Mouse (Mus musculus) forebrain, embryonic 10.5 days (tissue): ENCODE results near the gene Klhl22. TPM values are rescaled to one million over a fixed set of nuclear protein-coding genes. Genes with fewer than 3 reads are reported as not detected.

ENCODE experiments used
- DNase-seq: peaks from one replicate; pipeline ENCODE4 v3.0.0-alpha.2; 2017; ENCODE audit warnings: low spot score; ENCODE audit errors: extremely low spot score
- H3K27ac ChIP-seq: fragments of 300-500 bp; sonication (generic); 2 replicates; pipeline ENCODE4 v1.5.1; 2016; ENCODE audit warnings: mild to moderate bottlenecking
- H3K27me3 ChIP-seq: fragments of 300-500 bp; sonication (generic); 2 replicates; pipeline ENCODE4 v1.6.1; 2016; ENCODE audit warnings: mild to moderate bottlenecking; ENCODE audit not compliant: poor library complexity, severe bottlenecking
- H3K36me3 ChIP-seq: fragments of 300-500 bp; sonication (generic); replicated peaks from 2 replicates; pipeline ENCODE4 v1.6.1; 2016; ENCODE audit warnings: mild to moderate bottlenecking, moderate library complexity
- H3K4me1 ChIP-seq: fragments of 300-500 bp; sonication (generic); 2 replicates; pipeline ENCODE4 v1.6.1; 2016
- H3K4me3 ChIP-seq: fragments of 300-500 bp; sonication (generic); 2 replicates; pipeline ENCODE4 v1.5.1; 2016; ENCODE audit warnings: mild to moderate bottlenecking, moderate library complexity
- H3K9me3 ChIP-seq: fragments of 300-500 bp; sonication (generic); 2 replicates; pipeline ENCODE4 v1.6.1; 2016; ENCODE audit warnings: mild to moderate bottlenecking, moderate library complexity
- WGBS: fragments of 180-500 bp; shearing (Covaris S2); methylation state at CpG from one replicate; pipeline ENCODE4 v1.1.7; 2016; 5-methylcytosine and 5-hydroxymethylcytosine counted together
- polyA plus RNA-seq: library from polyadenylated mRNA; unstranded; fragments of >200 nt; fragmentation: Nextera tagmentation; extraction: Ambion mirVana; gene quantifications from 2 replicates; pipeline ENCODE4 v1.2.1, GENCODE M21; 2016

The Klhl22 gene
- polyA plus RNA-seq, 1 experiment from 2014 or later = 55.4 TPM

DNA sequence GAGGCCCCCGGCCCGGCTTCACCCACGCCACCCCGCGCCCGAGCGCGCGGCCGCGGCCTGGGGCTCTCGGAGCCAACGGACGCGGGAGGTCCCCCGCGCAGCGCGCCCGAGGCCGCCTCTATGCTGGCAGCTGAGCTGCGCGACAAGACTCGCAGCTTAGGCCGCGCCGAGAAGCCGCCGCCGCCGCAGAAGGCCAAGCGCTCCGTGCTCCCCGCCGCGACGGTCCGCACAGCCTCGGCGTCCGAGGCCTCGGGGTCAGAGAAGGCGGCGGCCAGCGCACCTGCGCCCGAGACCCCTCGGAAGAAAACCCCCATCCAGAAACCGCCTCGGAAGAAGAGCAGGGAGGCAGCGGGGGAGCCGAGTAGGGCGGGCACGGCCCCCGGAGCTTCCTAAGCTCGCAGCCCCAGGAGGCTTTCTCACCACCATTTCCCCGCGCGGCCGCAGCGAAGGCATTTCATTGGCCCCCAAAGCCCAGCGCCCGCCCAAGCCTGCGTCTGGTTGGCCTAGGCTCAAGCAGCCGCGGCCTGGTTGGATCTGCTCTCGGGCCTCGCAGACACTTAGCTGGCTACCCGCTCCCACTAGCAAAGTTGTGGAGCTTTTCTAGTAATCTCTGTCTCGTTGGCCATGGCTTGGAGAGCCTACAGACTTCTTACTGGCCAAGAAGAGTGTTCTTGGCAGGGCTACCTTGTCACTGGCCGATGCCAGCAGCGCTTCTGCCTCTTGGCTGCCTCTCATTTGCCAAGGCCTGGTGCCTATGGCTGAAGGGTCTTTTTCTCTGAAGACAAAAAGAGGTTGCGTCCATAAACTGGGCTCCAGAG, 48.0 kb downstream of the Klhl22 start:
- peaks cover 72% of the 10 kb centered on the region for H3K4me1 ChIP-seq
- peak overlapping the region; percentile 62 for H3K4me3 ChIP-seq
- 1% methylated on average over 73 of the region's 73 CpGs for WGBS
- H3K27me3 ChIP-seq = peaks cover 94% of the 10 kb centered on the region
- H3K36me3 ChIP-seq = no peaks in the 10 kb centered on the region
- peak overlapping the region; percentile 86 for H3K27ac ChIP-seq
- no peaks in the 10 kb centered on the region for H3K9me3 ChIP-seq
- peak; percentile 89 for DNase-seq

DNA sequence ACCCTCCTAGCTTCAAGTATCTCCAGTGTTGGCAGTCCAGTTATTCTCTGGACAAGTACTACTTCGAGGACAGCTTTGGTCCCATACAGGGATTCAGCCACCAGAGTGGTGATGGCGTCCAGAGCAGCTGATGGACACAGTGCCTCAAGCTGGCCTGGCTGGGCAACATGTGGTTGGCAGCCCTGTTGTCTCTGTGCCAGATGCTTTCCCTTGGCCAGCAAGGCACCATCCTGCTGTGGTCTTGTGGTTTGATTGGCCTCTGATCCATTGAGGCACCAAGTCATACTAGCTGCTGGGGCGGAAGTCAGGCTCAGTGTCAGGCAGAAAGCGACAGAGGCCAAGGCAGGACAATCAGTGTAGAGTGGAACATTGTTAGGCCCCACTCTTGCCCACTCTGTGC, 49.7 kb downstream of the Klhl22 start:
- H3K9me3 ChIP-seq = no peaks in the 10 kb centered on the region
- H3K4me3 ChIP-seq = no peak overlapping the region
- 85% methylated on average over 4 of the region's 4 CpGs for WGBS
- H3K4me1 ChIP-seq = peaks cover 54% of the 10 kb centered on the region
- H3K27me3 ChIP-seq = peaks cover 94% of the 10 kb centered on the region
- H3K27ac ChIP-seq = peak overlapping the region; percentile 64
- no peak for DNase-seq
- H3K36me3 ChIP-seq = no peaks in the 10 kb centered on the region

DNA sequence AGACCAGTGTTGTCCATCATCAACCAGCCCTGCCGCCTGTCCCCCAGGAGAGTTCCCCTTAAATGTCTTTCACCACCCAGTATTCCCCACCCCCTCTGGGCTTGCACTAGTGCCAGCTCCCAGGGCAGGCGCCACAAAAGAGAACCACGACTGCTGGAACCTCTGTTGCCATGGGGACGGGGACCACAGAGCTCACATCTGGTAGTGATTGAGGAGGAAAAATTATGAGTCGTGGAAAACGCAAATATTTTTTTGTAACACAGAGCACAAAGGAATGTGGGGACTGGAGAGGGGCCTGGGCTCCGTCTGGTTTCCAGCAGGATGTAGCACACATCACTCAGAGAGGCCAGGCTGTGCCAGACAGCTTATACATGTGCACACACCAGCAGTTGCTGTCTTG, 50.3 kb downstream of the Klhl22 start:
- peaks cover 94% of the 10 kb centered on the region for H3K27me3 ChIP-seq
- WGBS = 29% methylated on average over 7 of the region's 7 CpGs
- no peak overlapping the region for H3K4me3 ChIP-seq

DNA sequence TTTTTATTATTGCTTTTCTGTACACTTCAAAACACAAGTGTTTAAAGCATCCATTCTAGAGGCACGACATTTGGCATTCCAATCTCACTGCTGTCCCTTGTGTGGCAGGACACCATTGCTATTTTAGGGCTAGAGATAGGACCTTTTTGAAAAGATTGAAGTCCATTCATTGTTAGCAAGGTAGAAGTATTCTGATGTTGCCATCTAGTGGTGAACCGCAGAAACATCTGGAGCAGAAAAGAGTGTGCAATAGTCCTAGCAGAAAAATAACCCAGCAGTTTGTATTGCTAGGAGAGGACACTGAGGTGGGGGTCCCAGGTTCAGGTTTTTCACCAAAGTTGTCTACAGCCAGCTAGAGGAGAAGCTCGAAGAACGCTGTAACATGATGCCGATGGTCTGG, 52.7 kb downstream of the Klhl22 start:
- Histone ChIP-seq H3K4me1 (peaks cover 43% of the 10 kb centered on the region), H3K9me3 (no peaks in the 10 kb centered on the region), H3K4me3 (no peak overlapping the region), H3K27me3 (peaks cover 94% of the 10 kb centered on the region), H3K27ac (no peak overlapping the region), H3K36me3 (no peaks in the 10 kb centered on the region)
- 9% methylated on average over 5 of the region's 5 CpGs for WGBS
- DNase-seq = peak; percentile 30

More for the DNA sequence above, 50.3 kb downstream of the Klhl22 start:
- Histone ChIP-seq H3K9me3 (no peaks in the 10 kb centered on the region), H3K4me1 (peaks cover 48% of the 10 kb centered on the region), H3K36me3 (no peaks in the 10 kb centered on the region), H3K27ac (peak overlapping the region; percentile 64)
- DNase-seq = peak; percentile 44

DNA sequence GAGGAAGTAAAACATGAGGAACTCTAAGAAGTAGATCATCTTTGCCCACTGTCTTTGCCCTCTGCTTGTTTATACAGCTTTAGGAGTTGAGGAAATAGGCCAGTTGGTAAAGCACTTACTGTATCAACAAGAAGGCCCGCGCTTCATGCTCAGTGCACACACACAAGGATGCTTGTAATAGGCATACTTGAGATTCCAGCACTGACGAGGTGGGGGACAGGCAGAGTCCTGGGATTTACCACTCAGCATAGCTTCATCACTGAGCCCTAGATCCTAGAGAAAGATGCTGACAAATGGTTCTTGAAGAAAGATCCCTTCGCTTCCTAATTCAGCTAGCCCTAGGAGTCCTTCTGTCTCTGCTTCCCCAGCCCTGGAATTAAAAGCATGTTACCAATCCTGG, 53.8 kb downstream of the Klhl22 start:
- no peak overlapping the region for H3K27ac ChIP-seq
- H3K27me3 ChIP-seq = peaks cover 89% of the 10 kb centered on the region
- no peak for DNase-seq
- peaks cover 33% of the 10 kb centered on the region for H3K4me1 ChIP-seq
- no peaks in the 10 kb centered on the region for H3K36me3 ChIP-seq
- no peak overlapping the region for H3K4me3 ChIP-seq
- no peaks in the 10 kb centered on the region for H3K9me3 ChIP-seq
- 62% methylated on average over 4 of the region's 4 CpGs for WGBS

DNA sequence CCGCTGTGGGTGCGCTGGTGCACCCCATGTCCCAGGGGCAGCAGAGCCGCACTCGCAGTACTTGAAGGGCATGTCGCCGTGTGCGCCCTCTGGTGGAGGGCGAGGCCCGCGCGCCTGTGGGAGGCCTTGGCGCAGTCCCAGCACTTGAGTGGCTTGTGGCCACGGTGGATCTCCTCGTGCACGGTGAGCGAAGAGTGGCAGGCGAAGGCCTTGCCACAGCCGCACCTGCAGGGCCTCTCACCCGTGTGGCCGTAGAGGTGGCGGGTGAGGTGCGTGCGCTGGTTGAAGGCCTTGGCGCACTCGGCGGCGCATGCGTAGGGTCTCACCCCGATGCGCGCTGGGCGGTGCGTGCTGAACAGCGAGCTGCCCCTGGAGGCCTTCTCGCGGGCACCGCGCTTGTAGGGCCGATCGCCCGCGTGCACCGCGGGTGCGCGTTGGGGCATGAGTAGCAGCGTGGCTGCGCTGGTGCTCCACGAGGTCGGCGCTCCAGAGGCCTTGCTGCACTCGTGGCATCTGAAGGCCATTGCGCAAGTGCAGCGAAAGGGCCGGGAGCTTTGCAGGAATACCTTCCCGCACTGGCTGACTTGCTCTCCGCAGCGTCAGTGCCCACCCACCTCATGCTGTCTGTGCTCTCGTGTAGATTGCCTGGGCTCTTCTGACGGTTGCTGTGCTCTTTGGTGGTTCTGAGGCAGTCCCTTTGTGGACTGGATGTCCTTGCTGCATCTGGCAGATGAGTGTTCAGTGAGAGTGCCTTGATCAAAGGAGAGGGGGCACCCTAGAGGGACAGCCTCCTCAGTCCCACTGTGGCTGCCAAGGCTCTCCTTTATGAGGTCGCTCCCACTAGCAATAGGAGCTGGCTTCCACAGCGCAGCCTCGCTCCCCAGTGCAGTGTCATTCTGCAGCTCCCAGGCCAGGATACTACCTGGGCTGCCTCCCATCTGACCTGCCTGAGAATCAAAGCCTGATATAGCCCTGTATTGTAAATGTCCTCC, 56.3 kb downstream of the Klhl22 start:
- peaks cover 68% of the 10 kb centered on the region for H3K27me3 ChIP-seq
- peak overlapping the region; percentile 67 for H3K4me3 ChIP-seq
- H3K4me1 ChIP-seq = peaks cover 14% of the 10 kb centered on the region
- no peaks in the 10 kb centered on the region for H3K9me3 ChIP-seq
- peak; percentile 80 for DNase-seq
- H3K36me3 ChIP-seq = no peaks in the 10 kb centered on the region
- WGBS = 1% methylated on average over 63 of the region's 63 CpGs
- H3K27ac ChIP-seq = peak overlapping the region; percentile 88

DNA sequence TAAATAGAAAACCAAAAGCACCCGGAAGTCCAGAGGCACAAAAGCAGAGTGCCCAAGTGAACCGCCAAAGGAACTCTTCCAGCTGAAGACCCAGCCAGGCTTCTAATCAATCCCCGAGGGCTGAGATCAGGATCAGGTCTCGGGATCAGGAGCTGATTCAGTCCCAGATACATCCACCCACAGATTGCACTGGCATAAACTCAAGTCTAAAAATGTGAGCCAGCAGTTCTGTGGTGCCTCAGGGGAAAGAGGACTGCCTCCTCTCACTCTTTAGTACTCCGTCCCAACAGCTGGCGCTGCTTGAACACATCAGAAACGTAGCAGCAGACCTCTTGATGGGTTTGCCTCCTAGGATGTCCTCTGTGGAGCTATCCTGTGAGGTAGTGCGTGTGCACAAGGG, 57.1 kb downstream of the Klhl22 start:
- H3K27ac ChIP-seq = no peak overlapping the region
- H3K4me3 ChIP-seq = no peak overlapping the region
- peaks cover 64% of the 10 kb centered on the region for H3K27me3 ChIP-seq
- H3K36me3 ChIP-seq = no peaks in the 10 kb centered on the region
- H3K4me1 ChIP-seq = peaks cover 14% of the 10 kb centered on the region
- WGBS = 79% methylated on average over 8 of the region's 8 CpGs
- DNase-seq = no peak
- H3K9me3 ChIP-seq = no peaks in the 10 kb centered on the region

DNA sequence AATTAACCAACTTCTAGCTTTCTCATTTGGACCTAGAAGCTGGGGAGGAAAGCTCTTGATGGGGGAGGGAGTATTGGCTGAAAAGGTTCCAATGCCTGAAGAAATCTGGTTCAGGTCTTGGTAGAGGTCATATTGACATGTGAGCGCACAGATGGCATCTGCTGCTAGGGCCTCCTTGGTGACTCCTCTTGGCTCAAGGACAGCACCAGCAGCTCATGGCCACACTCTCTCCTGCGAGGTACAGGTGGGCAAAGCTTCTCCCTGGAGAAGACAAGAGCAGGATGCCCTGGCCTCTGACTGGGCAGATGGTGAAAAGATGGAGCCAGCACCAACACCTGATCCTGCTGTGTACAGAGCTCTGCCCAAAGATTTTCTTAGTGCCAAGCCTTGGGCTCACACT, 67.1 kb downstream of the Klhl22 start:
- no peak overlapping the region for H3K27ac ChIP-seq
- H3K4me1 ChIP-seq = peaks cover 10% of the 10 kb centered on the region
- H3K9me3 ChIP-seq = no peaks in the 10 kb centered on the region
- H3K4me3 ChIP-seq = no peak overlapping the region
- WGBS = 83% methylated on average over 2 of the region's 2 CpGs
- H3K27me3 ChIP-seq = peaks cover 50% of the 10 kb centered on the region
- no peak for DNase-seq
- no peaks in the 10 kb centered on the region for H3K36me3 ChIP-seq

DNA sequence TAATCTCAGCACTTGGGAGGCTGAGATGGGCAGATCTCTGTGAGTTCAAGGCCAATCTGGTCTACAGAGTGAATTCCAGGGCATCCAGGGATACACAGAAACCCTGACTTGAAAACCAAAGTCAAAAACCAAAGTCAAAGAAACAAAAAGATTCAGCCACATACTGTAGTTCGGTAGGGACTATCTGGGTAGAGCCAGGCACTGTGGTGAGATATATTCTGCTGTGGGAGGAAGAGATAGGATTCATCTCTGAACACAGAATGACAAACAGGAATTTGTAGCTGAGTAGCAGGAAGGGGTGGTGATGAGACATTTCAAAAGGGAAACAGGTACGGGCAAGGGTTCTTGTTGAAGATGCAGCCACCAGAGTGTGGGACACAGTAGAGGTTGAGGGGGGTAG, 68.8 kb downstream of the Klhl22 start:
- no peaks in the 10 kb centered on the region for H3K9me3 ChIP-seq
- no peaks in the 10 kb centered on the region for H3K36me3 ChIP-seq
- H3K4me1 ChIP-seq = peaks cover 21% of the 10 kb centered on the region
- H3K27ac ChIP-seq = no peak overlapping the region
- no peak for DNase-seq
- WGBS = 91% methylated on average over 2 of the region's 2 CpGs
- H3K27me3 ChIP-seq = peaks cover 68% of the 10 kb centered on the region
- H3K4me3 ChIP-seq = no peak overlapping the region

DNA sequence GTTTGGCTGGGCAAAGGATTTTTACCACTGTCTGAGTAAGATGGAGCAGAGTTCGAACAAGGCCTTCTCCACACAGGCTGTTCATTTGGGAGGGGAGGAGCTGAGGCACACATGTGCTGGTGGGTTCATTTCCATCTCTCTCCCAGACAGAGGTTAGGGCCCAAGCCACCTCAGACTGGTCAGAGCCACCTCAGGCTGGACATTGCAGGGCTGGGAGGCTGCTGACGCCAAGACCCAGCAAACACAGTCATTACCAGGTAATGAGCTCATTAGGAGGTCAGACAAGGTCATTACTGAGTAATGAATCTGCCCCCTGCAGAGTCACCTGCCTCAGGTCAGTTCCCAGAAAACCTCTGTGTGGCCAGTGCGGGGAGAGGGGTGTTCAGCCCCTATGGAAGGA, 69.4 kb downstream of the Klhl22 start:
- H3K27ac ChIP-seq = no peak overlapping the region
- H3K9me3 ChIP-seq = no peaks in the 10 kb centered on the region
- no peak overlapping the region for H3K4me3 ChIP-seq
- no peak for DNase-seq
- H3K27me3 ChIP-seq = peaks cover 74% of the 10 kb centered on the region
- no peaks in the 10 kb centered on the region for H3K36me3 ChIP-seq
- H3K4me1 ChIP-seq = peaks cover 28% of the 10 kb centered on the region
- 61% methylated on average over 3 of the region's 3 CpGs for WGBS

DNA sequence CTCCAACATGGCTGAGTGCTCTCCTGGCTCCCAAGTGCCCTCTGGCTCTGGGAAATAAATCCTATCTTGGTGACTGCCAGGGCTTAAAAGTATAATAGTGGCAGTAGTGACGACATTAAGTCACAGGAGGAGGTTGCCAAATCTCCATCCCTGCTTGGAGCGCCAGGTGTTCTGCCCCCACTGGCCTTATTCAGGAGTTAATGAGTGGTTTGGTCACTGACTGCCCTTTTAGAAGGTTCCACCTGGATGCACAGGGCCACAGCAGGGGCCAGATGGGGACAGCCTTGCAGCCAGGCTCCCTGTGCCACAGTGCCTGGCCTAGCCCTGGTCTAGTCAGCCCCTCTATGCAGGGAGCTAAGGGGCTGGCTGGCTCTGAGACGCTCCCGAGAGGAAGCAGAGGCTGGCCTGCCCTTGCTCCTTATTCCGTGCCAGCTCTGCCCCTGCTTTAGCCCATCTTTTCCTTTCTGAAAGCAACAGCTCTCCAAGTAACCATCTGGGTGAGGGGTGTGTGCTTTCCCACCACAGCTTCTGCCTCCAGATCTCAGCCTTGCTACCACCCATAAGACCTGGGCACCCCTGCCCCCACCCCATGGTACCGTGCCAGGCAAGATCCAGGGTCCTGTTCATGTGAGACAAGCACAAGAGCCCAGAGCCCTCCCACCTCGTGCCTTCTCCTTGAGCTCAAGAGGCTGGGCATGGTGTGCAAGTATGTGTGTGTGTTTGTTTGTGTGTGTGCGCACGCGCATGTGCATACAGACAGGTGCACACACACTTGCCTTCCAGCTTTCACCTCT, 71.2 kb downstream of the Klhl22 start:
- Histone ChIP-seq H3K36me3 (no peaks in the 10 kb centered on the region), H3K4me1 (peaks cover 35% of the 10 kb centered on the region), H3K9me3 (no peaks in the 10 kb centered on the region), H3K4me3 (no peak overlapping the region), H3K27me3 (peaks cover 91% of the 10 kb centered on the region), H3K27ac (no peak overlapping the region)
- WGBS = 52% methylated on average over 10 of the region's 10 CpGs
- DNase-seq = no peak

DNA sequence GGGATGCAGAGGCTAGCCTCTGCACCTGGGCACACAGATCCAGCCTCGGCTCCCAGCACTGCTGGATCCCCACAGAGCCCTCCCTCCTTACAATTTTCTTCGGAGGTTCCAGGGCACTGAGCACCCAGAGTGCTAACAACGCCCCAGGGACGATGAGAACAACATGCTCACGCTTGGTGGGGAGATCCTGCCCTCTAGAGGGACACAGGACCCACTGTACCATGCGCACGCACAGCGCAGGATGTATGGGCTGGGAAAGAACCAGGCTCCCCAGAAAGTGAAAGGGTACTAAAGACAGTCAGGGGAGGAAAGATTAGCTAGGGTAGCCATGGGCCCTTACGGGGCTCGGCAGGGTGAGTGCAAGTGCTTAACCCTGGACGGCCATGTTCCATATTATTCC, 72.4 kb downstream of the Klhl22 start:
- no peak overlapping the region for H3K27ac ChIP-seq
- no peaks in the 10 kb centered on the region for H3K36me3 ChIP-seq
- DNase-seq = no peak
- WGBS = 9% methylated on average over 11 of the region's 11 CpGs
- H3K27me3 ChIP-seq = peaks cover 99% of the 10 kb centered on the region
- no peak overlapping the region for H3K4me3 ChIP-seq
- peaks cover 35% of the 10 kb centered on the region for H3K4me1 ChIP-seq
- H3K9me3 ChIP-seq = no peaks in the 10 kb centered on the region
